Mouse (Mus musculus): ENCODE results near the gene Ankrd63.

DNA sequence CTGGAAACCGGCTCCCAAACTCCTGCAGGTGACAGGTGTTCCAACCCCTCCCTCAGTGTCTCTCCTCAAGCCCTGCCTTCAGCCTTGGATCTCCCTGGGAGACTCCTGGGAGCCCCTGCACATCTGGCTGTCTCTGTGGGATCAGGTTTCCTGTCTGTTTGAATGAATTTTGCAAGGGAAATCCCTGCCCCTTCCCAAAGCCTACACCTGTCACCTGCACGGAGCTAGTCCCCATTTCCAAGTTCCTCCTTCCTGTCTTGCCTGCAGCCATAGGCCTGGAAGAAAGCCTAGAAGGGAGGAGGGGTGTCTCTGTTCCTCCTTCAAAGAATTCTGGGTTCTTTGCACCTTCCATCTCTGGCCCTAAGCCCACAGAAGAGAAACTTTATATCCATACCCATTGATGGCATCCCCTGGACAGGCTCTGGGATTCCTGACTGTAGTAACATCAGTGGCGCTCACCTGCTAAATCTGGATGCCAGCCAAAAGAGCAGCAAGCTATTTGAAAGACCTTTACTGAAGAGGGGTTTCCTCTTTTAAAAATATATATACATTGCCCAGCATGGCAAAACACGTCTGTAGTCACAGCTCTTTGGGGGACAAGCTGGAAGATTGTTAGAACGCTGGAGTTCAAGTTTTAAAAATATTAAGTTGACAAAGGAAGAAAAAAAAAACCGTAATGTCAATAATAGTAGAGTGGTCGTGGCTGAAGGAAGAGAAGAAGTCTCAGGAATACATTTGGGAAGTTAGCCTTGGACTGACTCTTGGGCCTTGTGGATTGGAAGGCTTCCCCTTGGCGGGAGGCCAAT is 26.3 kb upstream of the Ankrd63 start:
- TF ChIP-seq POLR2A (IDR thresholded peaks at IDR 0.05; ENCODE audit: low read depth, low read length), result no peak
- no peak for TF ChIP-seq CTCF (IDR thresholded peaks at IDR 0.05; ENCODE audit: extremely low read depth, insufficient read length, insufficient replicate concordance, low read depth, low read length)
